Mouse (Mus musculus): Measurements from ENCODE around the gene Morn1.

DNA sequence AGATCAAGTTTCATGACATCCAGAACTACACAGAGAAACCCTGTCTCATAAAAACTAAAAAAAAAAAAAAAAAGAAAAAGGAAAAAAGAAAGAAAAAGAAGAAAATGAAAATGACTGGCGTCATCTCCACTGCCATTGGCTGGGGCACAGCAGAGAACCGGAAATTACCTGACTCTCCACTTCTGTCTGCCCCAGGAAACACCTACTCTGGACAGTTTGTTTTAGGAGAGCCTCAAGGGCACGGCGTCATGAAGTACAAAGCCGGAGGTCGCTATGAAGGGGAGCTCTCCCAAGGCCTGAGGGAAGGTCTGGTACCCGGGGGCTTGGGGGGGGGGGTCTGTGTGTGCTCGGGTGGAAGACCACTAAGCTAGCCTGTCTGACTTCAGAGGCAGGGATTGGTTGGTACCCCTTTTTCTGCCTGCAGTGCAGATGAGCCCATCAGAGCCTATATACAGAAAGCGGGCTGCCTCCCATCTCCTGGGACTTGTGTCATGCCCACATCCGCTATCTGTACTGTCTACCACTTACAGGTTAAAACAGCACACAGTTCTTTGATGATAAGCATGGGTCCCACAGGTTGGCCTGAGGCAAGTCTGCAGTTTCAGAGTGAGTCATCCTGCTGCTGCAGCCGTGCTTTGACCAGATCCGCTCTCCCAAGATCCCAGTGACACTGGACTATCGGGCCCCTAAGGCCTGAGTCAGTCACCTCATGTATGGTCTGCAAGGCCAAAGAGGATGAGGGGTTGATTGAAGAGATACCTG lies 4.5 kb downstream of the Morn1 start:
- TF ChIP-seq EP300 (IDR thresholded peaks at IDR 0.05): no peak
- TF ChIP-seq CTCF (IDR thresholded peaks at IDR 0.05): no peak

Data from lung, postnatal 0 days (tissue).